Mouse (Mus musculus): Measurements from ENCODE around the gene Insm1.

Gene Insm1

GRCm38 (mm10) chr2:146221076-146221928, at the start of gene Insm1:
Insm1 (plus strand) TSS chr2:146221921.
- no peak for DNase-seq

GRCm38 (mm10) chr2:146172106-146172505, 49.6 kb upstream of the Insm1 start:
- peak; percentile 79 for DNase-seq

- peak; percentile 42 for DNase-seq
Observed at GRCm38 (mm10) chr2:146174173-146174572, 47.5 kb upstream of the Insm1 start.

GRCm38 (mm10) chr2:146178718-146179117, 43.0 kb upstream of the Insm1 start:
- DNase-seq, result peak; percentile 25

- peak; percentile 81 for DNase-seq
Observed at GRCm38 (mm10) chr2:146183830-146184793, 37.6 kb upstream of the Insm1 start.

DNA sequence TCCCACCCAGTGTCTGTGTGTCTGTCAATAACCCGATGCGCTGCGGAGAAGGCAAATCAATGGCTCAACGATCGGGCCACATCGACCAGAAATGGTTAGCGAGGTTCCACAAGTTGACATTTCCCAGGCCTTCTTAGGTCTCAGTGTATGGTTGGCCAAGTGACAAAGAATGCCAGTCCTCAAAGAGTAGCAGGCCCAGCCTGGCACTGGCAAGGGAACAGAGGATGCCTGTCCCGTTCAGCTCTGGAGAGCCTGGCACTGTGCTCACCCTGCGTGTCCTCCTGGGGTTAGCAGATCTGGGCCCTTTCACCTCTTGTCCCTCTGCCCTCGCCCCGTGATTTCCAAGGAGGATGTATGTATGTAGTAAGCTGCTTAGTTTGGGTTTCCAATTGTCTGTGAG, 25.6 kb upstream of the Insm1 start:
- DNase-seq, result peak; percentile 93

DNA sequence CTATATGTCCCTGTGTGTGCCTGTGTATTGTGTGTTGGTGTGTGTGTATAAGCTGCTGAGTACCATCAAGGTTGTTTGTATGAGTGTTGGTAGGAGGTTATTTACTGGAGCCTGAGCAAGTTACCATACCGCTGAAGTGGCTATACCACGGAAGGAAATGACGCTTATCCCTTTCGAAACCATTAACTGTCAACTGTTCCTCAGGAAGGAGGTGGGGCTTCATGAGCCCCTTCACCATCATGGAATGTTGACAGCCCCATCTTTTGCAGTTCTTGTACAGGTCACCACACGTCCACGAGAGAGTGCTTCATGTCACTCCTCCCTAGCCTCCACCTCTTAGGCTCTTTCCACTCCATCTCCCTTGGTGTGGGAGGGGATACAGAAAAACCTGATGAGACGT, 23.8 kb upstream of the Insm1 start:
- DNase-seq, result peak; percentile 64

DNA sequence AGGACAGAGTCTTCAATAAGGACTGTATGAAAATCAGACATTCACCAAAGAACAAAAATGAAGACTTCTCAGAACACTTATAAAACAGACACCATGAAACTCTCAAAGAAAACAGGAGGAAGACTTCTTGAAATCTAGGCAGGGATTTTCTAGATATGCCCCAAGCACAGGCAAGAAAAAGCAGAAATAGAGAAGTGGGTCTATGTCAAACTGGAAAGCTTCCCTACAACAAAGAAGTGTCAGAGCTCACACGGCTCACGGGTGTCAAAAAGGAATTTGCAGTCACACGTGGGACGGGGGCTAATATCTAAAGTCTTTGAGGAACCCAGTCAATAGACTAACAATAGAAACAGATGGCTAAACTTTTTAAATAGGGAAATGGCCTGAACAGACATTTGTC, 10.8 kb upstream of the Insm1 start:
- DNase-seq, result no peak

GRCm38 (mm10) chr2:146214715-146215114, 7.0 kb upstream of the Insm1 start:
- DNase-seq, result peak; percentile 84

- DNase-seq, result peak; percentile 72
Observed at GRCm38 (mm10) chr2:146216111-146217064, 5.3 kb upstream of the Insm1 start.

DNA sequence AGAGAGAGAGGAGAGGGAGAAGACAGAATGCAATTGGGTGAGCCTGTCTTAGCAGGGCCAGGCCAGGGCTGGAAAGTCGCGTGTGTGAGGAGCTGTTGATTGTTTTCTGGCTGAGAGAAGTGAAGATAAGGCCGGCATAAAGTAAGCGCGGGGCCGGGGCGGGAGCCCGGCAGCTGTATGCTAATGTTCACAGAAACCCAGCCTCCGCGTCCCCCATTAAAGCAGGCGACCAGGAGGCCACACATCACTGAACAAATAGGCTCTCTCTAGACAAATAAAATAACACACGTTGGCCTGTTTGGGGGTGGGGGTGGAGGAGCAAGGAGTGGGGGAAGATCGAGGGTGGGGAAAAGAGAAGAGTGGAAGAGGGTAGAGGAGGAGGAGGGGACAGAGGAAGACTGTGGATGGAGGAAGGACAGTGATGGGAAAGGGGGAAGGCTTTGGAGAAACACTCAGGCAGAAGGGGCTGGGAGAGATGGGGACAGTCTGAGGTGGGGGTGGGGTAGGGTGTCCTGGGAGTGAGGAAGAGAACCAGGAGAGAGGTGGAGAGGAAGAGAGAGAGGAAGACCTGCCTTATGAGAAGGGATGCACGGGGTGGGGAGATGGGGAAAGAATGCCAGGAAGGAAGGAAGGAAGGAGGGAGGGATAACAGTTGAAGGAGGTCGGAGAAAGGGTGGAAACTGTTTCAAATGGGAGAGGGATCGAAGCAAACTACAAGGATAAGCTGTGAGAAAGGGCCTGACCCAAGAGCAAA, 4.3 kb upstream of the Insm1 start:
- peak; percentile 75 for DNase-seq

GRCm38 (mm10) chr2:146218161-146218691, 3.5 kb upstream of the Insm1 start:
- no peak for DNase-seq

- DNase-seq, result no peak
Observed at GRCm38 (mm10) chr2:146218881-146219535, 2.7 kb upstream of the Insm1 start.

GRCm38 (mm10) chr2:146219791-146220190, 1.9 kb upstream of the Insm1 start:
- DNase-seq, result peak; percentile 34

- peak; percentile 81 for DNase-seq
Observed at GRCm38 (mm10) chr2:146220591-146221075, 1.1 kb upstream of the Insm1 start.

DNA sequence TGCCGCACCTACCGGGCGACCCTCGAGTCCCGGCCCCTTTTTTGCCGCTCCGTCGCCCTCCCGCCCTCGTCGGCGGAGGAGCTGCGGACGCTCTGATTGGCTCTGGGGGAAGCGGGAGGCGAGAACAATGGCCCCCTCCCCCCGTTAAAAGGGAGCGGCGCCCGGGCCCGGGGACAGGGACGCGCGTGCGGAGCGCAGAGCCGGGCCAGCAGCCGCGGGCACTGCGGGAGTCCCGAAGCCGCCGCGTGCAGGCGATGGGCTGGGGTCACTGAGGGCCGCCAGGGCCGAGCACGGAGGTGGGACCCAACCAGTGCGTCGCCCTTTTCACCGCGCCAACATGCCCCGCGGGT, 183 bp downstream of the Insm1 start:
- DNase-seq, result no peak

DNA sequence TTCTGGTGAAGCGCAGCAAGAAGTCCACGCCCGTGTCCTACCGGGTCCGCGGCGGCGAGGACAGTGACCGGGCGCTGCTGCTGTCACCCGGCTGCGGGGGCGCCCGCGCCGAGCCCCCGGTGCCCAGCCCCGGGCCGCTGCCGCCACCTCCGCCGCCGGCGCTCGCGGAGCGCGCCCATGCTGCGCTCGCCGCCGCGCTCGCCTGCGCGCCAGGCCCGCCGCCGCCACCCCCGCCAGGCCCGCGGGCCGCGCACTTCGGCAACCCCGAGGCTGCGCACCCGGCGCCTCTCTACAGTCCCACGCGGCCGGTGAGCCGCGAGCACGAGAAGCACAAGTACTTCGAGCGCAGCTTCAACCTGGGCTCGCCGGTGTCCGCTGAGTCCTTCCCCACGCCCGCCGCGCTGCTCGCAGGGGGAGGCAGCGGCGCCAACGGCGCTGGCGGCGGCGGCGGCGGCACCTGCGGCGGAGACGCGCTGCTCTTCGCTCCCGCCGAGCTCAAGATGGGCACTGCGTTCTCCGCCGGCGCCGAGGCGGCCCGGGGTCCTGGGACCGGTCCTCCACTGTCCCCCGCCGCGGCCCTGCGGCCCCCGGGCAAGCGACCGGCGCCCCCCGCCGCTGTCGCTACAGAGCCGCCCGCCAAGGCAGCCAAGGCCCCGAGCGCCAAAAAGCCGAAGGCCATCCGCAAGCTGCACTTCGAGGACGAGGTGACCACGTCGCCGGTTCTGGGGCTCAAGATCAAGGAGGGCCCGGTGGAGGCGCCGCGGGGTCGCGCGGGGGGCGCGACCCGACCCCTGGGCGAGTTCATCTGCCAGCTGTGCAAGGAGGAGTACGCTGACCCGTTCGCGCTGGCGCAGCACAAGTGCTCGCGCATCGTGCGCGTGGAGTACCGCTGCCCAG, 806 bp downstream of the Insm1 start:
- no peak for DNase-seq

GRCm38 (mm10) chr2:146223176-146223905, 1.6 kb downstream of the Insm1 start:
- no peak for DNase-seq

DNA sequence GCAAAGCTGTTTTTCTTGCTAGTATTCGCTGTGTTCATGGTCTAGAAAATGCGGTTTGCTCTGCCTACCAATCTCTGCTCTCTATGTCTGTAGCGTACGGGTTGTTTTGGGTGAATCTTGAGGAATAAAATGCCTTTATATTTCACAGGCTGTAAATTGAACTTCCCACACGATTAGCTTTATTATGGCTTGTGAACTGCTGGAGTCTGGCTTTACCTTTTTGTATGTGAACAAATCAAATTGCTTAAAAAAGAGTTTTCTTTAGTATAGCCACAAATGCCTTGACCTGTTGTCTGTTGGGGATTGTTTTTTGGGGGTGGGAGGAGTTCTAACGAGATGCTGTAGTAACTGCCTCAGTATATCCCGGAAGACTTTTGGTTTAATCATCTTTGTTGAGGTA, 2.4 kb downstream of the Insm1 start:
- DNase-seq, result no peak

Measured in heart, adult 11 months (tissue).